Mouse (Mus musculus): ENCODE results near the gene Gli2.
A peak's percentile ranks its signal among the peaks of the same experiment; 100 is the strongest.

The Gli2 gene

GRCm38 (mm10) chr1:118994482-118995105, 58.8 kb downstream of the Gli2 start:
- no peak for DNase-seq (ENCODE audit: extremely low spot score)

GRCm38 (mm10) chr1:118993775-118994174, 59.6 kb downstream of the Gli2 start:
- DNase-seq (ENCODE audit: extremely low spot score): no peak

- no peak for DNase-seq (ENCODE audit: extremely low spot score)
Observed at GRCm38 (mm10) chr1:118988331-118988730, 65.1 kb downstream of the Gli2 start.

GRCm38 (mm10) chr1:118987538-118987937, 65.9 kb downstream of the Gli2 start:
- no peak for DNase-seq (ENCODE audit: extremely low spot score)

GRCm38 (mm10) chr1:118983389-118983788, 70.0 kb downstream of the Gli2 start:
- DNase-seq (ENCODE audit: extremely low spot score): peak; percentile 61

- DNase-seq (ENCODE audit: extremely low spot score): peak; percentile 66
Observed at GRCm38 (mm10) chr1:118982805-118983211, 70.6 kb downstream of the Gli2 start.

- DNase-seq (ENCODE audit: extremely low spot score): peak; percentile 73
Observed at GRCm38 (mm10) chr1:118981943-118982804, 71.2 kb downstream of the Gli2 start.

- no peak for DNase-seq (ENCODE audit: extremely low spot score)
Observed at GRCm38 (mm10) chr1:118980636-118981035, 72.8 kb downstream of the Gli2 start.

GRCm38 (mm10) chr1:118976596-118976995, 76.8 kb downstream of the Gli2 start:
- no peak for DNase-seq (ENCODE audit: extremely low spot score)

GRCm38 (mm10) chr1:118975376-118975775, 78.0 kb downstream of the Gli2 start:
- DNase-seq (ENCODE audit: extremely low spot score): no peak

- DNase-seq (ENCODE audit: extremely low spot score): no peak
Observed at GRCm38 (mm10) chr1:118970068-118970467, 83.4 kb downstream of the Gli2 start.

GRCm38 (mm10) chr1:118969409-118969808, 84.0 kb downstream of the Gli2 start:
- DNase-seq (ENCODE audit: extremely low spot score): no peak

- no peak for DNase-seq (ENCODE audit: extremely low spot score)
Observed at GRCm38 (mm10) chr1:118968661-118969179, 84.7 kb downstream of the Gli2 start.

GRCm38 (mm10) chr1:118967976-118968375, 85.4 kb downstream of the Gli2 start:
- DNase-seq (ENCODE audit: extremely low spot score): no peak

GRCm38 (mm10) chr1:118967281-118967680, 86.1 kb downstream of the Gli2 start:
- no peak for DNase-seq (ENCODE audit: extremely low spot score)

- DNase-seq (ENCODE audit: extremely low spot score): no peak
Observed at GRCm38 (mm10) chr1:118958644-118959043, 94.8 kb downstream of the Gli2 start.

GRCm38 (mm10) chr1:118955791-118956190, 97.6 kb downstream of the Gli2 start:
- no peak for DNase-seq (ENCODE audit: extremely low spot score)

GRCm38 (mm10) chr1:118954434-118955301, 98.8 kb downstream of the Gli2 start:
- no peak for DNase-seq (ENCODE audit: extremely low spot score)

- no peak for DNase-seq (ENCODE audit: extremely low spot score)
Observed at GRCm38 (mm10) chr1:118953031-118953430, 100.4 kb downstream of the Gli2 start.

GRCm38 (mm10) chr1:118952318-118952717, 101.1 kb downstream of the Gli2 start:
- no peak for DNase-seq (ENCODE audit: extremely low spot score)

- no peak for DNase-seq (ENCODE audit: extremely low spot score)
Observed at GRCm38 (mm10) chr1:118948407-118948806, 105.0 kb downstream of the Gli2 start.

- no peak for DNase-seq (ENCODE audit: extremely low spot score)
Observed at GRCm38 (mm10) chr1:118947221-118947620, 106.2 kb downstream of the Gli2 start.
